Mouse (Mus musculus) lung, embryonic 14.5 days (tissue): ENCODE results near the gene Arhgap8. TPM values are rescaled to one million over a fixed set of nuclear protein-coding genes. Genes with fewer than 3 reads are reported as not detected.
A peak's percentile ranks its signal among the peaks of the same experiment; 100 is the strongest.
"Not testable (repeated sequence)": the region's sequence is repeated elsewhere in the genome, so short reads cannot be mapped to it uniquely, and the experiment has no call there.

Experiments used
- ATAC-seq: fragments of 200-750 bp; cut with Nextera tagmentation; 2 replicates; pipeline ENCODE4 v1.8.0; 2017; ENCODE audit warnings: mild to moderate bottlenecking, moderate TSS enrichment, moderate library complexity; ENCODE audit not compliant: insufficient read depth
- DNase-seq: peaks from one replicate; pipeline ENCODE4 v3.0.0-alpha.2; 2015
- H3K27ac ChIP-seq: fragments of 300-500 bp; sonication (generic); 2 replicates; pipeline ENCODE4 v1.5.1; 2014; ENCODE audit warnings: low read depth, mild to moderate bottlenecking, moderate library complexity
- H3K27me3 ChIP-seq: fragments of 300-500 bp; sonication (generic); 2 replicates; pipeline ENCODE4 v1.6.1; 2014; ENCODE audit warnings: low read length, control low read depth; ENCODE audit not compliant: insufficient read depth
- H3K36me3 ChIP-seq: fragments of 300-500 bp; sonication (generic); 2 replicates; pipeline ENCODE4 v1.6.1; 2014; ENCODE audit warnings: control low read depth; ENCODE audit not compliant: insufficient read depth
- H3K4me1 ChIP-seq: fragments of 300-500 bp; sonication (generic); 2 replicates; pipeline ENCODE4 v1.6.1; 2014; ENCODE audit warnings: antibody characterized with exemption, control low read depth; ENCODE audit not compliant: insufficient read depth
- H3K4me2 ChIP-seq: fragments of 300-500 bp; sonication (generic); 2 replicates; pipeline ENCODE4 v1.6.1; 2014; ENCODE audit warnings: mild to moderate bottlenecking
- H3K4me3 ChIP-seq: fragments of 300-500 bp; sonication (generic); 2 replicates; pipeline ENCODE4 v1.5.1; 2014; ENCODE audit warnings: low read depth, low read length
- H3K9ac ChIP-seq: fragments of 300-500 bp; sonication (generic); 2 replicates; pipeline ENCODE4 v1.6.1; 2014
- H3K9me3 ChIP-seq: fragments of 300-500 bp; sonication (generic); 2 replicates; pipeline ENCODE4 v1.6.1; 2016; ENCODE audit warnings: low read depth, low read length, control low read depth
- CTCF ChIP-seq: IDR thresholded peaks from 2 replicates; pipeline ENCODE4 v1.5.1; 2016; ENCODE audit warnings: antibody characterized with exemption, low read depth
- WGBS: fragments of 180-500 bp; shearing (Covaris S2); extraction: QIAGEN DNeasy Blood & Tissue Kit; methylation state at CpG from one replicate; pipeline ENCODE4 v1.1.7; 2014; 5-methylcytosine and 5-hydroxymethylcytosine counted together
- polyA plus RNA-seq: library from polyadenylated mRNA; unstranded; fragments of >200 nt; fragmentation: Nextera tagmentation; extraction: Ambion mirVana; gene quantifications from 2 replicates; pipeline ENCODE4 v1.2.1, GENCODE M21; 2014

The Arhgap8 gene
- polyA plus RNA-seq, 1 experiment from 2014 or later = 18.1 TPM

- no peaks in the 10 kb centered on the region for H3K4me1 ChIP-seq
- H3K4me3 ChIP-seq = no peak overlapping the region
- no peak for TF ChIP-seq CTCF
- no peak for DNase-seq
- WGBS = 55% methylated on average over 6 of the region's 6 CpGs
- no peaks in the 10 kb centered on the region for H3K9me3 ChIP-seq
- H3K27me3 ChIP-seq = no peaks in the 10 kb centered on the region
- H3K9ac ChIP-seq = no peak overlapping the region
- ATAC-seq = no peak
- H3K36me3 ChIP-seq = peaks cover 16% of the 10 kb centered on the region
- H3K4me2 ChIP-seq = no peak overlapping the region
- H3K27ac ChIP-seq = no peak overlapping the region
Measured at GRCm38 (mm10) chr15:84706983-84707619, 12.8 kb upstream of the Arhgap8 start.

GRCm38 (mm10) chr15:84712566-84713405 lies 7.1 kb upstream of the Arhgap8 start:
- 34% methylated on average over 14 of the region's 14 CpGs for WGBS
- DNase-seq = peak; percentile 26

GRCm38 (mm10) chr15:84714730-84715129 lies 5.1 kb upstream of the Arhgap8 start:
- 0% methylated on average over 17 of the region's 17 CpGs for WGBS
- peak overlapping the region; percentile 18 for H3K4me3 ChIP-seq

More at GRCm38 (mm10) chr15:84712566-84713405, 7.1 kb upstream of the Arhgap8 start:
- H3K9me3 ChIP-seq = no peaks in the 10 kb centered on the region
- H3K36me3 ChIP-seq = no peaks in the 10 kb centered on the region
- no peak for TF ChIP-seq CTCF
- no peak overlapping the region for H3K4me3 ChIP-seq
- no peak for ATAC-seq
- H3K27ac ChIP-seq = peak overlapping the region; percentile 54; the same call in 1 of the 2 replicates
- H3K4me2 ChIP-seq = no peak overlapping the region
- H3K27me3 ChIP-seq = no peaks in the 10 kb centered on the region
- H3K4me1 ChIP-seq = peaks cover 5% of the 10 kb centered on the region; the same call in 1 of the 2 replicates
- H3K9ac ChIP-seq = no peak overlapping the region

GRCm38 (mm10) chr15:84715132-84715531 lies 4.7 kb upstream of the Arhgap8 start:
- ATAC-seq (peak; percentile 16; the same call in 1 of the 2 replicates), DNase-seq (no peak)
- Histone ChIP-seq H3K36me3 (no peaks in the 10 kb centered on the region), H3K9me3 (no peaks in the 10 kb centered on the region), H3K9ac (peak overlapping the region; percentile 42), H3K4me3 (peak overlapping the region; percentile 18), H3K27me3 (0 out of 2 replicates have a peak, but pooled peaks cover 5% of the 10 kb centered on the region), H3K4me2 (peak overlapping the region; percentile 59), H3K4me1 (peaks cover 7% of the 10 kb centered on the region), H3K27ac (peak overlapping the region; percentile 89)
- no peak for TF ChIP-seq CTCF
- 37% methylated on average over 11 of the region's 11 CpGs for WGBS

More at GRCm38 (mm10) chr15:84714730-84715129, 5.1 kb upstream of the Arhgap8 start:
- ATAC-seq (peak; percentile 81), DNase-seq (peak; percentile 93)
- H3K27me3 ChIP-seq = 0 out of 2 replicates have a peak, but pooled peaks cover 5% of the 10 kb centered on the region
- peak overlapping the region; percentile 89 for H3K27ac ChIP-seq
- peaks cover 5% of the 10 kb centered on the region; the same call in 1 of the 2 replicates for H3K4me1 ChIP-seq
- H3K9ac ChIP-seq = peak overlapping the region; percentile 42
- no peaks in the 10 kb centered on the region for H3K9me3 ChIP-seq
- no peaks in the 10 kb centered on the region for H3K36me3 ChIP-seq
- TF ChIP-seq CTCF = peak; percentile 71
- peak overlapping the region; percentile 59 for H3K4me2 ChIP-seq

- not testable (repeated sequence) for H3K36me3 ChIP-seq, DNase-seq, ATAC-seq, H3K4me1 ChIP-seq, H3K27ac ChIP-seq, H3K9me3 ChIP-seq, H3K27me3 ChIP-seq, H3K9ac ChIP-seq, H3K4me2 ChIP-seq, H3K4me3 ChIP-seq
- TF ChIP-seq CTCF = 0 out of 2 replicates have a peak, but pooled peaks have one; percentile 6
- 65% methylated on average over 6 of the region's 6 CpGs for WGBS
Measured at GRCm38 (mm10) chr15:84717570-84718270, 2.1 kb upstream of the Arhgap8 start.

- Histone ChIP-seq H3K9ac (no peak overlapping the region), H3K27me3 (0 out of 2 replicates have a peak, but pooled peaks cover 5% of the 10 kb centered on the region), H3K36me3 (no peaks in the 10 kb centered on the region), H3K4me3 (no peak overlapping the region), H3K9me3 (no peaks in the 10 kb centered on the region), H3K4me1 (peaks cover 6% of the 10 kb centered on the region), H3K27ac (no peak overlapping the region), H3K4me2 (no peak overlapping the region)
- ATAC-seq (no peak), DNase-seq (no peak)
- TF ChIP-seq CTCF = 0 out of 2 replicates have a peak, but pooled peaks have one; percentile 1
- WGBS = 64% methylated on average over 3 of the region's 3 CpGs
Measured at GRCm38 (mm10) chr15:84718785-84719184, 1.1 kb upstream of the Arhgap8 start.
